Mouse (Mus musculus) embryonic facial prominence, embryonic 10.5 days (tissue): ENCODE measurements around the gene Lpar4. TPM values are rescaled to one million over a fixed set of nuclear protein-coding genes. Genes with fewer than 3 reads are reported as not detected.

ENCODE experiments used
- DNase-seq: peaks from one replicate; pipeline ENCODE4 v3.0.0-alpha.2; 2017; ENCODE audit warnings: low spot score
- H3K27ac ChIP-seq: fragments of 300-500 bp; sonication (generic); replicated peaks from 2 replicates; pipeline ENCODE4 v1.5.1; 2016; ENCODE audit warnings: mild to moderate bottlenecking
- H3K27me3 ChIP-seq: fragments of 300-500 bp; sonication (generic); replicated peaks from 2 replicates; pipeline ENCODE4 v1.6.1; 2016; ENCODE audit warnings: low read depth, mild to moderate bottlenecking; ENCODE audit not compliant: poor library complexity, severe bottlenecking
- H3K36me3 ChIP-seq: fragments of 300-500 bp; sonication (generic); replicated peaks from 2 replicates; pipeline ENCODE4 v1.6.1; 2016; ENCODE audit warnings: mild to moderate bottlenecking, moderate library complexity
- H3K4me1 ChIP-seq: fragments of 300-500 bp; sonication (generic); 2 replicates; pipeline ENCODE4 v1.6.1; 2016
- H3K4me3 ChIP-seq: fragments of 300-500 bp; sonication (generic); 2 replicates; pipeline ENCODE4 v1.5.1; 2016; ENCODE audit warnings: mild to moderate bottlenecking, moderate library complexity
- H3K9me3 ChIP-seq: fragments of 300-500 bp; sonication (generic); 2 replicates; pipeline ENCODE4 v1.6.1; 2016; ENCODE audit warnings: mild to moderate bottlenecking
- WGBS: fragments of 180-500 bp; shearing (Covaris S2); methylation state at CpG from one replicate; pipeline ENCODE4 v1.1.7; 2016; 5-methylcytosine and 5-hydroxymethylcytosine counted together
- polyA plus RNA-seq: library from polyadenylated mRNA; unstranded; fragments of >200 nt; fragmentation: Nextera tagmentation; extraction: Ambion mirVana; gene quantifications from 2 replicates; pipeline ENCODE4 v1.2.1, GENCODE M21; 2016

Gene Lpar4
- polyA plus RNA-seq, 1 experiment from 2014 or later: 15.3 TPM

DNA sequence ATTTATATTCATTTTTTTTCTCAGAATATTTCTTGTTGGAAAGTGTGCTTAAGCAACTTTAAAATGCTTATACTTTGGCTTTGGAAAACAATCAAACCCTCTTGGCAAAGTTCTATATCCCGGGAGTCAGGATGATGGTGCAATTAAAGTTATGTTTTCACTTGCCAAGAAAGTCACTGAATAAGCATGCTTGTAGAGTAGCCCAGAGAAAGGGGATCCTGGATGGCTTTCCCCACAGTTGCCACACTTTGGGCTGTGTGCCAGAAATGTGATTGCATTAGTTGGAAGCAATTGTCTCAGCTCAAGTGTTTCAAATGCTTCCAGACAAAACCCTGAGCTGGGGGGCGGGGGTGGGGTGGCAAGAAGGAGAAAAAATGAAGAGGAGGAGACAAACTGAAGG is 43.9 kb downstream of the Lpar4 start:
- peaks cover 21% of the 10 kb centered on the region for H3K27me3 ChIP-seq
- no peak for DNase-seq
- no peaks in the 10 kb centered on the region for H3K9me3 ChIP-seq
- H3K36me3 ChIP-seq: no peaks in the 10 kb centered on the region
- no peak overlapping the region for H3K4me3 ChIP-seq
- H3K27ac ChIP-seq: no peak overlapping the region
- H3K4me1 ChIP-seq: no peaks in the 10 kb centered on the region
- 65% methylated on average over 2 of the region's 2 CpGs for WGBS

Other genes with a start within 250 kb of the Lpar4 start
- gene Rtl3, start 80.0 kb upstream of the Lpar4 start, polyA plus RNA-seq: 1.4 and 3.8 TPM in 2 replicates
- gene P2ry10, start 167.9 kb downstream of the Lpar4 start, polyA plus RNA-seq: not detected in 2 replicates
- 0.35 and 0.37 TPM in 2 replicates for gene P2ry10b, start 228.3 kb downstream of the Lpar4 start, polyA plus RNA-seq